Mouse (Mus musculus): ENCODE measurements around the gene Htr2a. TPM values are rescaled to one million over a fixed set of nuclear protein-coding genes. Genes with fewer than 3 reads are reported as not detected.

The Htr2a gene
- total RNA-seq, 2 experiments from 2014 or later: 0.09 to 0.14 TPM

DNA sequence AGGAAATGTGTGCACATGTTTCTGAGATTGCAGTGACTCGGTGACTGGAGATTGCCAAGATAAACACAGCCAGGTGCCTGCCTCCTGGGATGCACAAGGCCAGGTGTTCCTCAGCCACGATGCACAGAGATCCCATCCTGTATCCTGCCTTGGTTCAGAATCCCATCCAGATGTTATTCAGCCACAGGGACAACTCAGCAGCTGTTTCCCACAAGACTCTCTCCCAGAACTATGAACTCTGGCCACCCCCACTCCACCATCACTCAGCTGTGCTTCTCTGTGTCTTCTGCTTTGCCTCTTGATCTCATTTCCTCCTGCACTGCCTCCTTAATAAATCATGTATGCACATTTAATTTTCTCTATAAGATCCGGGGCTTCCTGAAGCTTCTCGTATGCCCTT lies 56.1 kb downstream of the Htr2a start:
- DNase-seq (ENCODE audit: low spot score): no peak

- no peak for DNase-seq (ENCODE audit: low spot score)
Measured at GRCm38 (mm10) chr14:74697432-74697831, 56.8 kb downstream of the Htr2a start.

GRCm38 (mm10) chr14:74699241-74699640 lies 58.6 kb downstream of the Htr2a start:
- DNase-seq (ENCODE audit: low spot score): no peak

DNA sequence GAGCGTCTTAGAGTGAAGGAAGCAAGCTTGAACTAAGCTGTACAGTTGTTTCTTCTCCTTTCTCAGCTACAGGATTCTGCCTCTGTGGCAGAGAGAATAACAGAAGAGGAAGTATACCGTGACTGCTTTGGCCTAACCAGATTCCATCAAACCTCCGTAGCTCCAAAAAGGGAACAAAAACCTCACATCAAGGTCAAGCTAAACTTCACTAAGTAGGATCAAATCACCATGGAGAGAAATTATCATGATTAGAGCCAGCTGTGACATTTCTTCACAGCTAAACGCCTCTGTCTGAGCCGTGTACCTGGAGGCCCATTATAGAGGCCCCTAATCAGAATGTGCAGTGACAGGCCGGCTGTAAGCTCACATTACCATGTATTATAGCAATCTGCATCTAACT lies 63.3 kb downstream of the Htr2a start:
- no peak for DNase-seq (ENCODE audit: low spot score)

DNA sequence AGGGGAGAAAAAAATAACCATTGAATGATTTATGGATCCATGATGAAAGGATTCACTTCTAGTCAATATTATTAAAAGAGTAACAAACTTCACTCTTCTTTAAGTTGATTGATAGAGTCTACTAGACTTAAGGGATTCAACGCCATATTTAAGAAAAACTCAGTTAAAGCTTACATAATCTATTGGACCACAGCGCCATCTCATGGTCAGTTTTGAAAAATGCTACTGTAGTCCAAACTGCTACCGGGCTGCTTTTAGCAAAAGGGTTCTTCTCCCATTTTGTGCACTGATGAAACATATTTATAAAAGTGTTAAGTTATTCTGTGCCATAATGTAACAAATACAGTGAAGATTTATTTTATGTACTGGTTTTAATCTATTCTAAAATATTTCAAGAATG lies 68.4 kb downstream of the Htr2a start:
- DNase-seq (ENCODE audit: low spot score): peak; percentile 14

DNA sequence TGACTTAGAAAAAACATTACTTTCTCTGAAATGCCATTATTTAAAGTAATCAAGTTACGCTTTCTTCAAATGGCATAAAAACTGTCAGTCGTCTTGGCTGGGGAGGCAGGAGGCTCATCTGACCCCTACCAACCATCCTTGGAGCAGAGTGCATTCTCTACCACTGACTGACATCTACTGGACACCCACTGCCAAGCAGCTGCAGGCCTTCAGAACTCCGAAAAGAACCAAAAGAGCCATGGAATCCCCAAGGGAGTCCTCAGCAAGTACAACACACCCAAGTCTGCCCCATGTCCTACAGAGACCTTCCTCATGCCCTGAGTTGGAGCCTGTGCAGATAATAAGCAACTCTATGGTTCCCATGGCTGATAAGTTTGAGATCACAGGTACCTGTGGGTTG lies 82.9 kb downstream of the Htr2a start:
- no peak for DNase-seq (ENCODE audit: low spot score)

DNA sequence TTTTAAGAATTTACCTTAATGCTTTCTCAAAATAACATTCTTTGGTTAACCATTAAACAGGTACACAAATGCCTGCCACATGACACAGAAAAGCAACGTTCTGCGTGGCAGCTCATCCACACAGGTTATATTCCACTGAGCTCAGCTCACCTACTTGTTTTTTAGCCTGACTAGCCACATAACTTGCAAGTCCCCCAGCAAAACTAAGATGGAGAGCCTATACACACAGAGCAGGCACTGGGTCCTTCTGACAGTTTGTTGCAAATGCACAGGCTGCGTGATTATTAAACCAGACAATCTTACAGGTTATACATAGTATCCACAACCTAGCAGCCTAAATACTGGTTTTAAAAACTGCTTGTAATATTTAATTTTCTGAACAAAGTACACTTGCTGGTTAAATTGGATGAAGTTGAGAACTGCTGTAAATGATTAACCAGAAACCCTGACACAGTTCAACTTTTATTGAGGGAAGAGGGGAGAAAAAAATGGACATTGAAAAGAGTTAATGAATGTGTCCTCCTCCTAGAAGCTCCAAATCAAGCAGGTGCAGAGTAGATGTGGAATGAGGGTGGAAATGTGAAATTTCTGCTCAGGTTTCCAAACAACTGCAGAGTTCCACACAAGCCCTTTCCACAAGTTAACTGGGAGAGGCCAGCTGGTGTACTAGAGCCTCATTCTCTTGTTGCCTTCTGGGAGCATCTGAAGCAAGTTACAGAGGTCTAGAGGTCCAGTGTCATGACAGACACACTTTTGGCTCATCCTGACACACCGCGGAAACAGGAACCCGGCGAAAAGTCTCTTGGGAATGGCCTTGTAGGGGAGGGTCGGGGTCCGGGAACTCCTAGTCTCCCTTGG lies 90.8 kb downstream of the Htr2a start:
- no peak for DNase-seq (ENCODE audit: low spot score)

DNA sequence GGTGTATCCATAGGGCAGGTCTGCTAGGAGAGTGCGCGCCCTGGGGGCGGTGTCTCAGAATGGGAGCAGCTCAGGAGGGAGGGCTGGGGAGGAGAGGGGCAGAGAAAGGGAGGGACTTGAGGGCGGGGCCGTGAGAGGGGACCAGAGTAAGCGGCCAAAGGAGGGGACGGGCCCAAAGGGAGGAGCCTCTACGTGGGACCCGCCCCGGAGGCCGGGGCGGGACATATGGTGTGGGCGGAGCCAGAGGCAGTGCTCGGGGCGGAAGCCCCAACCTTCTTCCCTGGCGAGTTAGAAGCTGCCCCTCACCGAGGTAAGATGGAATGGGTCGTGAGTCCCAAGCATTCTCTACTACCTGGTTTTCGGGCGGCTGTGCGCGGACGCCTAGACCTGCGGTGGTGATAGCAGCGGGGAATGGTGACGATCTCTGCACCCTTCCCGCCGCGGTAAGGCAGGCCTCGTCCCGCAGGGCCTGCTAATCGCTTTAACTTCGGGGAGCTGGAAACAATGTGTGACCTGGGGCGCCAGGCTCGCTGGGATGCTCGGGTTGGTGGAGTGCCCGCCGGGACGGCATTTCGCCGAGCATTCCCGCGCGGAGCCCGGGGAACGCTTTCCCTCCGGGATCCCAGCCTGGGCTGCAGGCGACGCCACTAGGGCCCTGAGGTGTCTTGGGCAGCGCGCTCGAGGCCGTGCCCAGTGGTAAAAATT lies 91.6 kb downstream of the Htr2a start, which contains the start of gene Esd:
TSS of gene Esd (plus strand) at position 219 of the 705 bp plus-strand sequence.
- DNase-seq (ENCODE audit: low spot score): peak; percentile 94

- DNase-seq (ENCODE audit: low spot score): no peak
Measured at GRCm38 (mm10) chr14:74733397-74733796, 92.8 kb downstream of the Htr2a start.

DNA sequence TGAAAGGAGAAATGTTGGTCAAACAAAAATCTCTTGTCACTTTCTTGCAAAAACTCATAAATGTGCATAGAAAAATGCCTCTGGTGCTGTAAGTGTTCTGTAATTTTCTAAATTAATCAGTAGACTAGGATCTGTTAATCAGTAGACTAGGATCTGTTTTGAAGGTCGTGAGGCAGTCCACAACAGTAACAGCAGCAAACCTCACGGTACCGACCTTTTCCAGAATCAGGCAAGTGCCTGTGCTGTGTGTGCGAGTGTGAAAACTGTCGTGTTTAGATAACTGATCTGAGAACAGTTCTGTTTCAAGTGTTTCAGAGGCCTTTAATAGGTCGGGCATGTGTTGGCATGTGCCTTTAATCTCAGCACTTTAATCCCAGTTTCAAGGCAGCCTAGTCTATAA lies 94.8 kb downstream of the Htr2a start:
- DNase-seq (ENCODE audit: low spot score): no peak

DNA sequence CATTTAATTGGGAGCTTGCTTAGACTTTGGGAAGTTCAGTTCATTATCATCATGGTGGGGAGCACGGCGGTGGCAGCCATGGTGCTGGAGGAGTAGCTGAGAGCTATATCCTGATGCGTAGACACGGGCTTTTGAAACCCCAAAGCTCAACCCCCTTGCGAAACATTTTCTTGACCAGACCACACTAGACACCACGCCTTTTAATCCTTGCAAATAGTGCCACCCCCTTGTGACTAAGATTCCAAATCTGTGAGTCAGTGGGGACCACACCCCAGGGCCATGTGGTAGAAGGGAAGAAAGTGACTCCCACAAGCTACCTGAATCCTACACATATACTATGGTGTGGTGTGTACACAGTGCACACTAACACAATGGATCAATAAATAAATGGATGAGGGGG lies 96.2 kb downstream of the Htr2a start:
- DNase-seq (ENCODE audit: low spot score): no peak

Other genes starting within 250 kb of the Htr2a start
- gene Esd, start 91.5 kb downstream of the Htr2a start, total RNA-seq (2021): 10 to 100 TPM; 65.0 to 66.1 TPM

Data from gastrocnemius, adult 18-20 months (tissue).